Mouse (Mus musculus): ENCODE measurements around the gene Tamm41. TPM values are rescaled to one million over a fixed set of nuclear protein-coding genes. Genes with fewer than 3 reads are reported as not detected.

Gene Tamm41
- polyA plus RNA-seq, 1 experiment from 2014 or later = 68.5 TPM

GRCm38 (mm10) chr6:114954496-114954895 is 83.2 kb downstream of the Tamm41 start:
- Histone ChIP-seq H3K27ac (no peak overlapping the region), H3K9me3 (no peaks in the 10 kb centered on the region), H3K9ac (no peak overlapping the region), H3K4me2 (no peak overlapping the region), H3K27me3 (peaks cover 24% of the 10 kb centered on the region), H3K4me1 (peaks cover 10% of the 10 kb centered on the region; the same call in 1 of the 2 replicates), H3K36me3 (replicated peaks) (no peaks in the 10 kb centered on the region), H3K4me3 (replicated peaks) (no peak overlapping the region)
- no peak for ATAC-seq (ENCODE audit: low FRiP score)
- 89% methylated on average over 5 of the region's 5 CpGs for WGBS

Other genes starting within 250 kb of the Tamm41 start
- gene Vgll4, start 67.9 kb downstream of the Tamm41 start, polyA plus RNA-seq (2016; fragmentation: Nextera tagmentation; extraction: Ambion mirVana) = 91.2 and 96.1 TPM in 2 replicates
- 6.8 and 8.0 TPM in 2 replicates for gene Syn2, start 97.0 kb upstream of the Tamm41 start, polyA plus RNA-seq (2016; fragmentation: Nextera tagmentation; extraction: Ambion mirVana)
- not detected in 2 replicates for gene Gm17482, start 189.5 kb upstream of the Tamm41 start, polyA plus RNA-seq (2016; fragmentation: Nextera tagmentation; extraction: Ambion mirVana)
- 0.23 and 0.29 TPM in 2 replicates for gene Timp4, start 214.3 kb upstream of the Tamm41 start, polyA plus RNA-seq (2016; fragmentation: Nextera tagmentation; extraction: Ambion mirVana)

Measured in forebrain, embryonic 12.5 days (tissue).